Mouse (Mus musculus): ENCODE results near the gene Ssr1.

DNA sequence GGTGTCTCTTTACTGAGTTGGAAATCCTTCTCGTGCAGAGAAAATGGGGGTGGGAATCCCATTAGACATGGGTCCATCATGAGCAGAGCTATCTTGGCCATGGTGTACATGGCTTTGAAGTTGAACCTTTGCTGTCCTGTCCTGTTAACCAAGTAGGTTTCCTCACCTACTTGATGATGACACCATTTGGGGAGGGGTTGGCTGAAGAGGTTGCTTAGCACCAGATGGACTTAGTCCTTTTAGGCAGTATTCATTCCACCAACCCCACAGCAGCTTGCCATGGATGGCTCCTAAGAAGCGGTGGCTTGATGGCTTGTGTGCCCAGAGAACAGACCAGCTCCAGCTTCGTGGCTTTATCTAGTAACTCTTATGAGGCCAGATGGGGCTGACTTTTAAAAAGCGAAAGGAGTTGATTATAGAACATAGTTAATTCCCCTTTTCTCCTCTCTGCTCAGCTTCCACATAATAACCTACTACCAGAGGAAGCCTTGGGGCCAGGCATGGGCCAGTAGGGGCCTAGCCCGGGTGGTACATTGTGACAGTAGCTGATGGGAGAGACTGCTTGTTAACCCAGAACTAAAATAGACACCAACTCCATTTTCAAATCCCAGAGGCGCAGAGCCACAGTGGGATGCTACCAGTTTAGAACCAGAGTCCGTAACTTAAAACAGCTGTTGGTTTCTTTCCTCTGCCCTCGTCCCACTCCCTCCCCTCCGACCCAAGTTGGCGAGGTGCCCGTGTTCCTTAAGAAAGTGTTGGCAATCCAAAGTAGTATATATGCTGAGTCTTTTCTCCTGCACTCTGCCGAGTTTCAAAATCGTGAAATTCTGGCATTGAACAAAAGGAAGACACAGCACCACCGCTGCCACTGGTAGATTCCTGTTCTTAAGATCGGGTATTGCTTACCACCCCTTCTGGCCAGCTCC is 75.4 kb downstream of the Ssr1 start:
- TF ChIP-seq GATA1 (IDR thresholded peaks at IDR 0.05; ENCODE audit: borderline replicate concordance, low read length) (no peak), FLI1 (IDR thresholded peaks at IDR 0.05; ENCODE audit: low read length) (no peak)

All from megakaryocyte, embryonic 14.5 days (primary cell).